Mouse (Mus musculus) cerebellum, postnatal 10 days (tissue): ENCODE results near the gene Idh2.
"Not testable (repeated sequence)": the region's sequence is repeated elsewhere in the genome, so short reads cannot be mapped to it uniquely, and the experiment has no call there.

Experiments
- DNase-seq, 2 experiments: peaks; one replicate each; pipeline ENCODE4 v3.0.0; 2021; ENCODE audit warnings: mixed read lengths in 2 of 2

The Idh2 gene

DNA sequence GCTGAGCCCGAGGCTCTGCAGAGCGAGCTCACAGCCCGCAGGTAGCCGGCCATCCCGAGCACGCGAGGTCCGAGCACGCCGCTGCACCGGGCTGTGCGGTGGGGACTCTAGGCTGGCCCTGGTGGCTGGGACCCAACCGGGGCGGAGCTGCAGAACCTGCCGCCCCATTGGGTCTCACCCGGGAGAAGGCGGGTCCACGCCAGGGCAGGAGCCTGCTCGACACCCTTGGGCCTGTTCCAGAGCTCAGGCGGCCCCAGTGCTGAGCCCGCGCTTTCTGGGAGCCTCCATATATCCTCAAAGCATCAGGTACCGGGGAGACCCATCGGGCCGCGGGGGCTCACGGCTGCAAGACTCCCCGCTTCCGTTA lies at the start of gene Idh2:
Gene Idh2, minus strand, starts transcription at position 169 of the 367 bp plus-strand sequence.
- DNase-seq: peak; percentile 95 to 97

GRCm38 (mm10) chr7:80160945-80161306 lies 45.7 kb upstream of the Idh2 start:
- DNase-seq: peak; percentile 78 to 80

GRCm38 (mm10) chr7:80160293-80160944 lies 45.2 kb upstream of the Idh2 start:
- peak; percentile 53 to 59 for DNase-seq

GRCm38 (mm10) chr7:80158496-80159268 lies 43.5 kb upstream of the Idh2 start:
- DNase-seq: no peak

- DNase-seq: peak; percentile 75 to 78
Observed at GRCm38 (mm10) chr7:80156711-80157227, 41.6 kb upstream of the Idh2 start.

DNA sequence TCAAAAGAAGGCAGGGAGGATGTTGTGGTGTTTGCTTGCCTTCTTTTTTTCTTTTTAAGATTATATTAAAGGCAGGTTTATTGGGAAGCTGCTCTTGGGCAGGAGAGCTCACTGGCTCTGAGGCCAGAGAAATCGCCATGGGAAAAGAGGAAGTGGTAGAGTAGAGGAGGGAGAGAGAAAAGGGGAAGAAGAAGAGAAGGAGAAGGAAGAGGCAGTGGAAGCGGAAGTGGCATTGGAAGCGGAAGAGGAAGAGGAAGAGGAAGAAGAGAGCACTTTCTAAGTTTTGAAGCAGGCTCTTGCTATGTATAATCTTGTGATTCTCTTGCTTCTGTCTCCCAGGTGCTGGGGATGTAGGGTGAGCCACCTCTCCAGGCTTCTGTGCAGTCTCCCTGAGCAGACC lies 39.5 kb upstream of the Idh2 start:
- DNase-seq: no peak

- DNase-seq: no peak
Observed at GRCm38 (mm10) chr7:80152756-80153155, 37.6 kb upstream of the Idh2 start.

- DNase-seq: peak; percentile 35 to 55
Observed at GRCm38 (mm10) chr7:80152152-80152551, 37.0 kb upstream of the Idh2 start.

- peak; percentile 76 to 84 for DNase-seq
Observed at GRCm38 (mm10) chr7:80149356-80149755, 34.2 kb upstream of the Idh2 start.

DNA sequence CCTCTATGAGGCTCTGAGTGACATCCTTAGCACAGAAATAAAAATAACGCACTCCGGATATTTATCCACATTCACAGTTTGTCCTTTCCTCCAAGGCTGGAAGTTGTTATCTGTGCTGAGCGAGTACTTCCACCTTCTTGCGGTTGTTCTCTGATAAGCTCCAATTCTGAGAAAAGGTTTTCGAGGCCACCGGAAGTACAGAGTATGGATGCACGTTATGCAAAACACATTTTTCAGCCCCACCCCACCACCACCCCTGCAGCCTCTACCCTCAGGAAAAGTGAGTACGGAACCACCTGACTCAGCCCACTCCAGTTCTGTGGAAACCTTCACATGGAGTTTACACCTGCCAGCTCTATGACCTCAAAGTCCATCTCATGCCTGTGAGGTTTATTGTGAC lies 30.9 kb upstream of the Idh2 start:
- DNase-seq: no peak

DNA sequence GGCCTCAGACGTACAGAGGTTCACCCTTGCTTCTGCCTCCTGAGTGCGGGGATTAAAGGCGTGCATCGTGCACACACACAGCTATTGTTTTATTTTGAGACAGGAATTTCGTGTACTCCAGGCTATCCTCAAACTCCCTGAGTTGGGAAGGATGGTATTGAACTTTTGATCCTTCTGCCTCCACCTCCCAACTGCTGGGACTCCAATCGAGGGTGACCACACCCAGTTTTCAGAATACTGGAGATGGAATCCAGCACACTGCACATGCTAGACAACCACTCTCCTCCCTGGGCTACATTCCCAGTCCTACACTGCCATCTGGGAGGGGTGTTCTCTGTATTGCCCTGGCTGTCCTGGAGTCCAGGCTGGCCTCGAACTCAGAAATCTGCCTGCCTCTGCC lies 29.5 kb upstream of the Idh2 start:
- DNase-seq: no peak

DNA sequence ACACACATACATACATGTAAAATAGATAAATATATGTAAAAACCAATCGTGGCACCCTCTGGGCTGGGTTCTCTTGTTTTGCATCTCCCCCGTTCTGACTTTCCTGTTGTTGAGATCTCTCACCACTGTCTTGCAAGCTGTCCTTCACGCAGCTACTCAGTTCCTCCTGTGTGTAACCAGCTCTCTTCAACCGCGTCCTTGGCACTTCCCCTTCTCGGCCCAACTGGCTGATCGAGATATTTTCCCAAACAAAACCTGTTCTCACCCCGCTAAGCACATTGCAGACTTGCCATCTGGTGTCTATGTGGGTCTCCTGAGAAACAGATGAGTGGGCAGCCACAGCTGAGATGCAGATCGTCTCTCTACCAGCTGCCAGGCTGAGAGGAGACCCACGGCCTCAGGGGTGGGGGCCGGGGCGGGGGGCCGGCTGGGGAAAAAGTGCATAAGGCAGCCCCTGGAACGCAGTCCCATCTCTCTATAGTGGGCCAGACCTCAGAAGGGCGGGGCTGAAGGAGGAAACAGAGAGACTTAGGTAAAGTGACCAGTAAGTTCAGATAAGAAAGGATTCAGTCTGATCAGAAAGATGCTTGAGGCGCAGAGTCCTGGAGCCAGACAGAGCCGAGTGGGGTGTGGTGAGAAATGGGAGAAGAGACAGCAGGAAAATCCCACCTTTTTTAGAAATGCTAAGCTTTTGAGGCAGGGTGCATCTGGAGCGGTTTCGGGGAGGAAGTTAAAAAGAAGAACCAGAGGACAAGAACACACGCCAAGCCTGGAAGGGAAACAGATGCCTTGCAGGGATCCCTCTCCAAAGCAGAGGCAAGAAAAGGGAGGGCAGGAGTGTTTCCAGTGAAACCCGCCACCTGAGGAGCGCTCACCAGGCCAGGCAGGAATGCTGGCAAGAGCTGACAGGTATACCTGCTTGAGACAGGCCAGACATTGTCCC lies 28.4 kb upstream of the Idh2 start:
- DNase-seq: peak; percentile 78 to 85

- peak; percentile 89 for DNase-seq
Observed at GRCm38 (mm10) chr7:80140815-80141214, 25.6 kb upstream of the Idh2 start.

DNA sequence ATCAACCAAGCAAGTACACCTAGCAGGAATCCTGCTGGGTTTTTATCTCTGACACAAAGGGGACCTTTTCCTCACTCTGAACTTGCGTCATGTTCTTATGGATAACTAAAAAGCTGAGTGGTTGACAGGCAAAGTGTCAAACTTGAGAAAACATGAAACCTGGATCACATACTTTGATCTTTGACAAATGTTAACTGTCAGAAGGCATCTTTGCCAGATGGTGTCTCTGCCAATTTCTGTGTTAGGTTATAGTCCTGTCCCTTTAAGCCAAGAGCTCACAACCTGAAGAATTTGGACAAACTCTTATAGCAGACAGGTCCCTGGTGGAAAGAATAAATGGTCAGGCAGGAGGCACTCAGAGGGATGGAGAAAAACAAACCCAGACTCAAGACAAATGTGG lies 23.2 kb upstream of the Idh2 start:
- no peak for DNase-seq

DNA sequence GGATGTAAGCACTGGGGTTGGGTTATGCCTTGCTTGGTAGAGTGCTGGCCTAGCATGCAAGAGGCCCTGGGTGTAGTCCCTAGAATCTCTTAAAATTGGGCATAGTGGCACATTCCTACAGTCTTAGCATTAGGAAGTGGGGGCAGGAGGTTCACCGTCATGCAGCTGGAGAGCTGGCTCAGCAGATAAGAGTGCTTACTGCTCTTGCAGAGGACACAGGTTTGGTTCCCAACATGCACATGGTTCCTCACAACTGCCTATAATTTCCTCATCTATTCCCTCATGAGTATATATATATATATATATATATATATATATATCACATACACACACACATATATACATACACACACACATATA lies 20.0 kb upstream of the Idh2 start:
- DNase-seq: no peak

DNA sequence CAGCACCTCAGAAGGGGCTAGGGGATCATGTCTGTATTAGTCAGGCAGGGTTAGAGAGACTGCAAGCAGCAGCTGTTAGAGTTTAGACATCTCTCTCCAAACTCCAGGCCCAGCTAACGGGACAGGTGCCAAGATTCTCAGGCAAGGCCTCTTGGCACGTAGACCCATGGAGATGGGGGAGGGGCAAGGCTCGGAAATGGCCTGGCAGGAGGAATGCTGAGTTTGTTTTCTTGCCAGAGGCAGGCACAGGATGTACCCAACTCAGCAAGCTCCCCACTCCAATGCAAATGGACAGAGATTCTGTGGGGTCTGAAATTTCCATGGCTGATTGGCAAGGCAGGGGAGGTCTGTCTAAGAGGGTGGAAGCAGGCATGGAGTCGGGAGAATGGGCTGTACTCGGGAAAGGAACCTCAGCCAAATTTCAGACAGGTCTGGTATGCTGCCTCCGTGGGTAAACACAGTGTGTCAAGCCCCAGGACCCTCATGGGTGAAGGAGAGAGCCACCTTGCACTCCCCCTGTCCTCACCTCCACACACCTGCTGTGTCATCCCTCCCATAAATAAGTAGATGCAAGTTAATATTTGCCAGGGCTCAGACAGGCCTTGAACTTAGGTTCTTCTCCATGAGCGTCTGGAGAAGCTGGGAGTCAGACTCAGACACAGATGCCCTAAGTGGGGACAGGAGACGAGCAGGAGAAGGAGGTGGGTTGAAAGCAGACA lies 19.4 kb upstream of the Idh2 start:
- peak; percentile 97 for DNase-seq

- DNase-seq: peak; percentile 74 to 76
Observed at GRCm38 (mm10) chr7:80132541-80132940, 17.3 kb upstream of the Idh2 start.

GRCm38 (mm10) chr7:80131315-80131714 lies 16.1 kb upstream of the Idh2 start:
- not testable (repeated sequence) for DNase-seq

- no peak for DNase-seq
Observed at GRCm38 (mm10) chr7:80130344-80131055, 15.3 kb upstream of the Idh2 start.

DNA sequence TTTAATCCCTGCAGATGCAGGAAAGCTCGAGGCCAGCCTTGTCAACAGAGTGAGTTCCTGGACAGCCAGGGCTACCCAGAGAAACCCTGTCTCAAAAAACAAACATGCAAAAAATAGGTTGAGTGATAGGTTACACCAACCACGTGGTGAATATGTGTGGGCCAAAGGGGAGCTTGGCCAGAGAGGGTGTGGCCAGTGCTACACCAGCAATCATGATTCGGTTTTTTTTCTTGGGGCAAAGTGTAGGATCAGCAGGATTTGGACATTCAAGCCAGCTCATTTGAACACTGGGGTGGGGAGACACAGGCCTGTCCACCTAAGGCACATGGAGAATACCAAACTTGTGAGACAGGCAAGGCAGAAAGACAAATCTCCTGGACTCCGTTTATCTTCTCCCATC lies 14.1 kb upstream of the Idh2 start:
- DNase-seq: no peak

GRCm38 (mm10) chr7:80123672-80124071 lies 8.5 kb upstream of the Idh2 start:
- DNase-seq: no peak

GRCm38 (mm10) chr7:80123115-80123514 lies 7.9 kb upstream of the Idh2 start:
- no peak for DNase-seq
